Mouse (Mus musculus) small intestine, adult 2 months (tissue): ENCODE results near the gene Ybx2.

Source experiments
- CTCF ChIP-seq: fragments of 200-500 bp; IDR thresholded peaks from 2 replicates; pipeline ENCODE4 v1.5.1; 2012; ENCODE audit warnings: low read depth, mild to moderate bottlenecking, control low read depth, inconsistent platforms, low read length, moderate library complexity, mixed read lengths; ENCODE audit not compliant: insufficient replicate concordance, insufficient read length; ENCODE audit errors: extremely low read depth
- POLR2A ChIP-seq: fragments of 200-500 bp; IDR thresholded peaks from 2 replicates; pipeline ENCODE4 v1.6.1; 2012; ENCODE audit warnings: low read depth, mild to moderate bottlenecking, control low read depth, inconsistent platforms, low read length, moderate library complexity

GRCm38 (mm10) chr11:69960616-69961015 lies 25.0 kb downstream of the Ybx2 start:
- TF ChIP-seq CTCF (peak; percentile 46; the same call in 1 of the 2 replicates), POLR2A (no peak)
